ENCODE assay signal across 20 mouse cellular contexts in the genomic region with DNA sequence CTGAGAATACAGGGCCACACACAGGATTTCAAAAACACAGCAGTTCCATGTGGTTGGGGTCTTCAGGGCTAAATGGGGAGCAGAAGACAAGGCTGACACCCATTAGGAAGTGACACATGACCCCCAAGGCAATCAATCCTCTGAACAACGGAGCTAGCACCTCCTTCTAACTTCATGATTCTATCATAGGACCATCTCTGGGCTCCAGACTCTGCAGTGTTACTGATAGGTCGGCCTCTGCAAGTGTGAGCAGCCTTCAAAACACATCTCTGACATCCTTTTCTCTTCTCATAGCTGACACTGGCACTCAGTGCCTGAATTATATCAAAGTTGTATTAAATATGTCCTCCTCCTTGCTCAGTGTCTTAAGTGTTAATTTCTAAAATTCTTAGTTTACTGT. TPM values are rescaled to one million over a fixed set of nuclear protein-coding genes. Genes with fewer than 3 reads are reported as not detected.
DNase-seq lines count a peak whose midpoint lies in the region; ATAC-seq and TF ChIP-seq lines count a peak whose summit lies in the region.
"Had no signal": no experiment of that assay in that cellular context is flagged by ENCODE, and none has a peak within 500 bp of the region (broad histone marks: within the 10 kb centered on the region; RNA-seq: fewer than 3 reads in every experiment).

No protein-coding gene starts in this region.

- no peaks in the 10 kb centered on the region for H3K27me3 ChIP-seq in kidney, adult 2 months (replicated peaks; ENCODE audit: control insufficient read depth, insufficient read depth, low read length)
- H3K27me3 ChIP-seq in MEL (ENCODE audit: control insufficient read depth in 1 of 2, insufficient read depth in 2 of 2, low read length in 2 of 2): peaks cover 9 to 10% of the 10 kb centered on the region in 2 experiments; a peak in 3 of 4 replicates
- peaks cover 7% of the 10 kb centered on the region; the same call in 1 of the 2 replicates for H3K27me3 ChIP-seq in liver, embryonic 15.5 days
- H3K27me3 ChIP-seq: CH12.LX; embryonic facial prominence, embryonic 15.5 days; forebrain, embryonic 15.5 days; heart, embryonic 15.5 days had no signal

- H3K4me1 ChIP-seq in kidney, adult 2 months (ENCODE audit: control insufficient read depth, insufficient read depth, low read length): no peaks in the 10 kb centered on the region; the same call in 1 of the 2 replicates
- peaks cover 13% of the 10 kb centered on the region in 2 experiments for H3K4me1 ChIP-seq in MEL (ENCODE audit: control insufficient read depth in 1 of 2, insufficient read depth in 2 of 2, low read length in 2 of 2)
- peaks cover 44% of the 10 kb centered on the region for H3K4me1 ChIP-seq in liver, embryonic 15.5 days (replicated peaks)

- no peaks in the 10 kb centered on the region for H3K79me2 ChIP-seq in MEL (ENCODE audit: control insufficient read depth, insufficient read depth, low read length, poor library complexity)

- no peak overlapping the region for H3K9ac ChIP-seq in MEL (ENCODE audit: control insufficient read depth, low read depth, low read length, poor library complexity, severe bottlenecking)
- no peak overlapping the region for H3K9ac ChIP-seq in liver, embryonic 15.5 days
- H3K9ac ChIP-seq: embryonic facial prominence, embryonic 15.5 days; forebrain, embryonic 15.5 days; heart, embryonic 15.5 days; hindbrain, embryonic 14.5 days had no signal

- H3K36me3 ChIP-seq in kidney, adult 2 months (ENCODE audit: control insufficient read depth, insufficient read depth, low read length): no peaks in the 10 kb centered on the region
- H3K36me3 ChIP-seq in MEL (ENCODE audit: control insufficient read depth in 1 of 2, insufficient read depth in 2 of 2, low read length in 2 of 2): peaks cover 0 to 16% of the 10 kb centered on the region in 2 experiments; a peak in 2 of 4 replicates
- H3K36me3 ChIP-seq in liver, embryonic 15.5 days (replicated peaks): 0 out of 2 replicates have a peak, but pooled peaks cover 4% of the 10 kb centered on the region
- H3K36me3 ChIP-seq: embryonic facial prominence, embryonic 15.5 days; forebrain, embryonic 15.5 days; heart, embryonic 10.5 days; heart, embryonic 15.5 days; hindbrain, embryonic 10.5 days had no signal

- no peak for TF ChIP-seq RAD21 in MEL (IDR thresholded peaks at IDR 0.05; ENCODE audit: low read depth, low read length)

- peak; percentile 59 for ATAC-seq in liver, embryonic 15.5 days (ENCODE audit: insufficient read depth)
- ATAC-seq in megakaryocyte-erythroid progenitor cell, adult 5-6 weeks (replicated peaks; ENCODE audit: low FRiP score, low TSS enrichment, poor library complexity, severe bottlenecking): peak; percentile 71

- peak overlapping the region; percentile 31; the same call in 1 of the 2 replicates for H3K27ac ChIP-seq in kidney, adult 2 months (ENCODE audit: insufficient read depth, low read depth, low read length)
- no peak overlapping the region for H3K27ac ChIP-seq in MEL (ENCODE audit: control insufficient read depth, low read depth, low read length)
- H3K27ac ChIP-seq in liver, embryonic 15.5 days (replicated peaks): no peak overlapping the region; the same call in 1 of the 2 replicates
- H3K27ac ChIP-seq: embryonic facial prominence, embryonic 15.5 days; forebrain, embryonic 15.5 days; heart, embryonic 10.5 days; heart, embryonic 15.5 days; hindbrain, embryonic 10.5 days; hindbrain, embryonic 14.5 days had no signal

- TF ChIP-seq CTCF in kidney, adult 2 months (conservative IDR thresholded peaks at IDR 0.05; ENCODE audit: insufficient read depth, insufficient read length, low read depth, low read length): no peak
- no peak for TF ChIP-seq CTCF in MEL (IDR thresholded peaks at IDR 0.05 in 2 of 3, conservative IDR thresholded peaks at IDR 0.05 in 1 of 3; ENCODE audit: control insufficient read depth in 1 of 3, insufficient read depth in 1 of 3, low read depth in 2 of 3, low read length in 3 of 3, poor library complexity in 1 of 3, severe bottlenecking in 1 of 3)

- TF ChIP-seq POLR2A in kidney, adult 2 months (IDR thresholded peaks at IDR 0.05; ENCODE audit: low read depth, low read length): no peak
- TF ChIP-seq POLR2A in MEL (IDR thresholded peaks at IDR 0.05; ENCODE audit: control insufficient read depth in 1 of 2, insufficient read depth in 1 of 2, low read depth in 1 of 2, low read length in 2 of 2, poor library complexity in 1 of 2): no peak

- H3K9me3 ChIP-seq in MEL (replicated peaks; ENCODE audit: insufficient read depth, low read length): no peaks in the 10 kb centered on the region
- no peaks in the 10 kb centered on the region for H3K9me3 ChIP-seq in liver, embryonic 15.5 days (replicated peaks)
- H3K9me3 ChIP-seq: embryonic facial prominence, embryonic 15.5 days; forebrain, embryonic 15.5 days; heart, embryonic 10.5 days; heart, embryonic 15.5 days; hindbrain, embryonic 10.5 days had no signal

- no peak for TF ChIP-seq EP300 in MEL (IDR thresholded peaks at IDR 0.05; ENCODE audit: low read depth in 1 of 2, low read length in 2 of 2)

- DNase-seq in kidney, adult 2 months: no peak
- DNase-seq in kidney, postnatal 10 days: no peak
- DNase-seq in MEL (ENCODE audit: low read depth, low spot score): peak; percentile 19
- no peak for DNase-seq in urinary bladder, postnatal 4 days (ENCODE audit: low spot score in 2 of 2)
- no peak for DNase-seq in urinary bladder, postnatal 36 days (ENCODE audit: low spot score in 2 of 2)
- DNase-seq: adrenal gland, adult 8-10 months; cerebellum, adult 11 months; cerebellum, adult 8-10 months; gastrocnemius, postnatal 36 days; heart, adult 18-20 months; heart, postnatal 14 days had no signal

- WGBS in kidney, adult 2 months: 52% methylated on average over 2 of the region's 2 CpGs
- WGBS in liver, embryonic 15.5 days (ENCODE audit: insufficient replicate concordance): 19% methylated on average over 2 of the region's 2 CpGs

- no peak overlapping the region for H3K4me2 ChIP-seq in liver, embryonic 15.5 days
- H3K4me2 ChIP-seq: embryonic facial prominence, embryonic 15.5 days; heart, embryonic 15.5 days had no signal

- no peak overlapping the region for H3K4me3 ChIP-seq in kidney, adult 2 months (ENCODE audit: insufficient read depth, low read depth, low read length)
- no peak overlapping the region for H3K4me3 ChIP-seq in MEL (ENCODE audit: control insufficient read depth in 1 of 2, insufficient read depth in 1 of 2, low read depth in 2 of 2, low read length in 2 of 2)
- H3K4me3 ChIP-seq in liver, embryonic 15.5 days (replicated peaks): no peak overlapping the region
- H3K4me3 ChIP-seq: embryonic facial prominence, embryonic 15.5 days; forebrain, embryonic 15.5 days; heart, embryonic 10.5 days; heart, embryonic 15.5 days; hindbrain, embryonic 10.5 days had no signal

TF ChIP-seq in MEL, 35 proteins besides CTCF, POLR2A, EP300 and RAD21:
- no peak for TF ChIP-seq USF1 (IDR thresholded peaks at IDR 0.05; ENCODE audit: low read depth, low read length)
- no peak for TF ChIP-seq JUND (IDR thresholded peaks at IDR 0.05; ENCODE audit: low read depth, low read length)
- TF ChIP-seq ZNF384 (IDR thresholded peaks at IDR 0.05; ENCODE audit: low read depth, low read length): no peak
- TF ChIP-seq MXI1 (IDR thresholded peaks at IDR 0.05; ENCODE audit: low read depth, low read length): no peak
- TF ChIP-seq NRF1 (IDR thresholded peaks at IDR 0.05; ENCODE audit: insufficient read depth, low read depth, low read length, poor library complexity, severe bottlenecking): no peak
- no peak for TF ChIP-seq KAT2A (conservative IDR thresholded peaks at IDR 0.05; ENCODE audit: low read depth, low read length)
- TF ChIP-seq ELF1 (IDR thresholded peaks at IDR 0.05; ENCODE audit: low read depth, low read length): no peak
- TF ChIP-seq RCOR1 (IDR thresholded peaks at IDR 0.05; ENCODE audit: low read depth, low read length): no peak
- no peak for TF ChIP-seq GABPA (IDR thresholded peaks at IDR 0.05; ENCODE audit: low read depth, low read length)
- no peak for TF ChIP-seq CHD2 (IDR thresholded peaks at IDR 0.05; ENCODE audit: low read length)
- no peak for TF ChIP-seq NELFE (IDR thresholded peaks at IDR 0.05; ENCODE audit: low read depth, low read length)

RNA-seq across cellular contexts. Expression of gene Plpp1, which starts 32.0 kb away (rescaled TPM):
- polyA plus RNA-seq in kidney, adult 2 months (2012; rRNA removed): 98.1 and 123 TPM in 2 replicates
- 0.10 and 0.12 TPM in 2 replicates for total RNA-seq in MEL (2012; rRNA removed)
- polyA plus RNA-seq in MEL (2012; ENCODE audit: insufficient read depth in 1 of 2, insufficient read length in 2 of 2, low read depth in 1 of 2, low replicate concordance in 2 of 2, missing spikeins in 1 of 2): under 1 TPM in 1 of 2 experiments, not detected in 1; 0.15 TPM
- 42.1 and 45.6 TPM in 2 replicates for polyA plus RNA-seq in liver, embryonic 15.5 days (2015; fragmentation: Nextera tagmentation; extraction: Ambion mirVana)
- 9.7 and 17.3 TPM in 2 replicates for total RNA-seq in megakaryocyte-erythroid progenitor cell, adult 5-6 weeks (2014; fragmentation: Nextera tagmentation)
- total RNA-seq in megakaryocyte-erythroid progenitor cell, adult 5-6 weeks (2017): 8.3 and 19.3 TPM in 2 replicates

Comparison
In these comparisons a context has a peak if more than half of its experiments do, and no peak if none do; other contexts are left out.
1. RNA of gene Plpp1, which starts 32.0 kb away (polyA plus RNA-seq): 98.1 to 123 TPM in kidney, adult 2 months and 42.1 to 45.6 TPM in liver, embryonic 15.5 days; 0.15 TPM in MEL; every median in the first group is over 10 times any median in the second.